Mouse (Mus musculus) brain, embryonic 14.5 days (tissue): ENCODE measurements around the gene Fuz. TPM values are rescaled to one million over a fixed set of nuclear protein-coding genes. Genes with fewer than 3 reads are reported as not detected.
A peak's percentile ranks its signal among the peaks of the same experiment; 100 is the strongest.

Source experiments
- DNase-seq: peaks from one replicate; pipeline ENCODE4 v3.0.0-alpha.2; 2011; ENCODE audit warnings: low read depth
- CTCF ChIP-seq: fragments of 200-500 bp; IDR thresholded peaks from 2 replicates; pipeline ENCODE4 v1.5.1; 2012; ENCODE audit warnings: inconsistent platforms, mild to moderate bottlenecking, moderate library complexity, borderline replicate concordance; ENCODE audit not compliant: insufficient read depth, insufficient read length; ENCODE audit errors: extremely low read depth
- POLR2A ChIP-seq: fragments of 200-500 bp; IDR thresholded peaks from 2 replicates; pipeline ENCODE4 v1.6.1; 2012; ENCODE audit warnings: mild to moderate bottlenecking, inconsistent platforms, borderline replicate concordance; ENCODE audit not compliant: poor library complexity, insufficient read depth, insufficient read length, severe bottlenecking; ENCODE audit errors: extremely low read depth
- polyA plus RNA-seq: library from polyadenylated mRNA; depleted of rRNA; stranded (reverse); fragments of >200 nt; gene quantifications from 2 replicates; pipeline ENCODE4 v1.2.3, GENCODE M21; 2012

The Fuz gene
- polyA plus RNA-seq, 1 experiment: 29.7 TPM

GRCm38 (mm10) chr7:44853596-44854355, 42.1 kb upstream of the Fuz start:
- no peak for TF ChIP-seq POLR2A
- no peak for TF ChIP-seq CTCF
- DNase-seq: no peak

GRCm38 (mm10) chr7:44854356-44855031, 41.4 kb upstream of the Fuz start:
- DNase-seq: peak; percentile 82
- TF ChIP-seq CTCF: no peak
- TF ChIP-seq POLR2A: peak; percentile 7; the same call in 1 of the 2 replicates

- DNase-seq: no peak
- TF ChIP-seq POLR2A (no peak), CTCF (no peak)
Measured at GRCm38 (mm10) chr7:44855036-44855435, 40.8 kb upstream of the Fuz start.

GRCm38 (mm10) chr7:44856265-44856916, 39.5 kb upstream of the Fuz start:
- DNase-seq: no peak

GRCm38 (mm10) chr7:44857042-44857552, 38.8 kb upstream of the Fuz start, which contains the start of gene Pnkp:
Pnkp (plus strand) TSS chr7:44857139.
- peak; percentile 96 for DNase-seq
- TF ChIP-seq POLR2A: peak; percentile 33; the same call in 1 of the 2 replicates
- no peak; the same call in 1 of the 2 replicates for TF ChIP-seq CTCF

More at GRCm38 (mm10) chr7:44856265-44856916, 39.5 kb upstream of the Fuz start:
- TF ChIP-seq CTCF (no peak), POLR2A (no peak)

- DNase-seq: no peak
- no peak for TF ChIP-seq CTCF
- no peak for TF ChIP-seq POLR2A
Measured at GRCm38 (mm10) chr7:44857905-44858304, 38.0 kb upstream of the Fuz start.

GRCm38 (mm10) chr7:44859896-44860295, 36.0 kb upstream of the Fuz start:
- no peak for TF ChIP-seq POLR2A
- no peak for TF ChIP-seq CTCF
- DNase-seq: no peak

GRCm38 (mm10) chr7:44860576-44861428, 35.1 kb upstream of the Fuz start:
- peak; percentile 73 for DNase-seq
- TF ChIP-seq POLR2A (no peak), CTCF (peak; percentile 93)

GRCm38 (mm10) chr7:44861429-44861816, 34.5 kb upstream of the Fuz start:
- no peak for DNase-seq
- TF ChIP-seq CTCF: no peak
- TF ChIP-seq POLR2A: no peak

- no peak for TF ChIP-seq POLR2A
- TF ChIP-seq CTCF: no peak
- no peak for DNase-seq
Measured at GRCm38 (mm10) chr7:44862434-44862833, 33.4 kb upstream of the Fuz start.

- TF ChIP-seq POLR2A (no peak), CTCF (no peak)
- DNase-seq: no peak
Measured at GRCm38 (mm10) chr7:44863210-44863609, 32.7 kb upstream of the Fuz start.

- no peak for TF ChIP-seq POLR2A
- no peak for TF ChIP-seq CTCF
- no peak for DNase-seq
Measured at GRCm38 (mm10) chr7:44863982-44864494, 31.8 kb upstream of the Fuz start.
